Mouse (Mus musculus): Measurements from ENCODE around the gene Pde4d. TPM values are rescaled to one million over a fixed set of nuclear protein-coding genes. Genes with fewer than 3 reads are reported as not detected.
A peak's percentile ranks its signal among the peaks of the same experiment; 100 is the strongest.

The Pde4d gene
- polyA plus RNA-seq, 1 experiment from 2014 or later: 27.9 TPM

- H3K4me1 ChIP-seq (ENCODE audit: control insufficient read depth, insufficient read depth, low read length): no peaks in the 10 kb centered on the region
- 47% methylated on average over 4 of the region's 4 CpGs for WGBS
These were observed 805.9 kb downstream of the Pde4d start for GRCm38 (mm10) chr13:109255634-109256033.

GRCm38 (mm10) chr13:109260220-109260795 lies 810.6 kb downstream of the Pde4d start:
- Histone ChIP-seq H3K9ac (ENCODE audit: low read length) (peak overlapping the region; percentile 80), H3K4me3 (ENCODE audit: low read length) (peak overlapping the region; percentile 63), H3K4me2 (ENCODE audit: low read depth, low read length) (peak overlapping the region; percentile 81), H3K27me3 (ENCODE audit: control insufficient read depth, insufficient read depth, low read length) (no peaks in the 10 kb centered on the region), H3K27ac (ENCODE audit: low read length) (peak overlapping the region; percentile 76), H3K4me1 (ENCODE audit: control insufficient read depth, insufficient read depth, low read length) (peaks cover 5% of the 10 kb centered on the region), H3K36me3 (ENCODE audit: control insufficient read depth, insufficient read depth) (no peaks in the 10 kb centered on the region), H3K9me3 (replicated peaks; ENCODE audit: control insufficient read depth, low read length) (no peaks in the 10 kb centered on the region)
- peak; percentile 80 for ATAC-seq (replicated peaks; ENCODE audit: extremely low read depth, insufficient read depth, low FRiP score)
- under 1% methylated on average over 23 of the region's 23 CpGs for WGBS

More at GRCm38 (mm10) chr13:109255634-109256033, 805.9 kb downstream of the Pde4d start:
- Histone ChIP-seq H3K4me2 (ENCODE audit: low read depth, low read length) (no peak overlapping the region), H3K27me3 (ENCODE audit: control insufficient read depth, insufficient read depth, low read length) (no peaks in the 10 kb centered on the region), H3K4me3 (ENCODE audit: low read length) (no peak overlapping the region), H3K36me3 (ENCODE audit: control insufficient read depth, insufficient read depth) (no peaks in the 10 kb centered on the region), H3K27ac (ENCODE audit: low read length) (no peak overlapping the region), H3K9me3 (replicated peaks; ENCODE audit: control insufficient read depth, low read length) (no peaks in the 10 kb centered on the region), H3K9ac (ENCODE audit: low read length) (no peak overlapping the region)
- no peak for ATAC-seq (replicated peaks; ENCODE audit: extremely low read depth, insufficient read depth, low FRiP score)

- H3K9me3 ChIP-seq (replicated peaks; ENCODE audit: control insufficient read depth, low read length): no peaks in the 10 kb centered on the region
- peak overlapping the region; percentile 80 for H3K9ac ChIP-seq (ENCODE audit: low read length)
- peak overlapping the region; percentile 81 for H3K4me2 ChIP-seq (ENCODE audit: low read depth, low read length)
- no peaks in the 10 kb centered on the region for H3K36me3 ChIP-seq (ENCODE audit: control insufficient read depth, insufficient read depth)
- no peaks in the 10 kb centered on the region for H3K27me3 ChIP-seq (ENCODE audit: control insufficient read depth, insufficient read depth, low read length)
- no peak; the same call in 1 of the 2 replicates for ATAC-seq (replicated peaks; ENCODE audit: extremely low read depth, insufficient read depth, low FRiP score)
- H3K27ac ChIP-seq (ENCODE audit: low read length): peak overlapping the region; percentile 76
- H3K4me1 ChIP-seq (ENCODE audit: control insufficient read depth, insufficient read depth, low read length): peaks cover 5% of the 10 kb centered on the region
- peak overlapping the region; percentile 63 for H3K4me3 ChIP-seq (ENCODE audit: low read length)
- 2% methylated on average over 17 of the region's 17 CpGs for WGBS
These were observed 811.2 kb downstream of the Pde4d start for GRCm38 (mm10) chr13:109260796-109261516.

- peak overlapping the region; percentile 21; the same call in 1 of the 2 replicates for H3K4me3 ChIP-seq (ENCODE audit: low read length)
- peak overlapping the region; percentile 81 for H3K4me2 ChIP-seq (ENCODE audit: low read depth, low read length)
- H3K27ac ChIP-seq (ENCODE audit: low read length): 0 out of 2 replicates have a peak overlapping the region, but pooled peaks have one; percentile 17
- H3K36me3 ChIP-seq (ENCODE audit: control insufficient read depth, insufficient read depth): no peaks in the 10 kb centered on the region
- ATAC-seq (replicated peaks; ENCODE audit: extremely low read depth, insufficient read depth, low FRiP score): no peak
- no peak overlapping the region for H3K9ac ChIP-seq (ENCODE audit: low read length)
- no peaks in the 10 kb centered on the region for H3K9me3 ChIP-seq (replicated peaks; ENCODE audit: control insufficient read depth, low read length)
- WGBS: 21% methylated on average over 5 of the region's 5 CpGs
- peaks cover 5% of the 10 kb centered on the region for H3K4me1 ChIP-seq (ENCODE audit: control insufficient read depth, insufficient read depth, low read length)
- H3K27me3 ChIP-seq (ENCODE audit: control insufficient read depth, insufficient read depth, low read length): no peaks in the 10 kb centered on the region
These were observed 812.0 kb downstream of the Pde4d start for GRCm38 (mm10) chr13:109261642-109262220.

- Histone ChIP-seq H3K9me3 (replicated peaks; ENCODE audit: control insufficient read depth, low read length) (no peaks in the 10 kb centered on the region), H3K27me3 (ENCODE audit: control insufficient read depth, insufficient read depth, low read length) (no peaks in the 10 kb centered on the region), H3K36me3 (ENCODE audit: control insufficient read depth, insufficient read depth) (no peaks in the 10 kb centered on the region), H3K4me2 (ENCODE audit: low read depth, low read length) (peak overlapping the region; percentile 81), H3K9ac (ENCODE audit: low read length) (no peak overlapping the region), H3K4me3 (ENCODE audit: low read length) (no peak overlapping the region), H3K27ac (ENCODE audit: low read length) (peak overlapping the region; percentile 58; the same call in 1 of the 2 replicates), H3K4me1 (ENCODE audit: control insufficient read depth, insufficient read depth, low read length) (peaks cover 5% of the 10 kb centered on the region)
- 59% methylated on average over 5 of the region's 5 CpGs for WGBS
- no peak for ATAC-seq (replicated peaks; ENCODE audit: extremely low read depth, insufficient read depth, low FRiP score)
These were observed 812.8 kb downstream of the Pde4d start for GRCm38 (mm10) chr13:109262501-109262900.

- H3K9ac ChIP-seq (ENCODE audit: low read length): no peak overlapping the region
These were observed 814.1 kb downstream of the Pde4d start for GRCm38 (mm10) chr13:109263833-109264232.

GRCm38 (mm10) chr13:109268253-109268652 lies 818.5 kb downstream of the Pde4d start:
- Histone ChIP-seq H3K9me3 (replicated peaks; ENCODE audit: control insufficient read depth, low read length) (no peaks in the 10 kb centered on the region), H3K27ac (ENCODE audit: low read length) (no peak overlapping the region), H3K4me2 (ENCODE audit: low read depth, low read length) (no peak overlapping the region), H3K9ac (ENCODE audit: low read length) (no peak overlapping the region), H3K36me3 (ENCODE audit: control insufficient read depth, insufficient read depth) (no peaks in the 10 kb centered on the region), H3K27me3 (ENCODE audit: control insufficient read depth, insufficient read depth, low read length) (no peaks in the 10 kb centered on the region), H3K4me1 (ENCODE audit: control insufficient read depth, insufficient read depth, low read length) (no peaks in the 10 kb centered on the region), H3K4me3 (ENCODE audit: low read length) (no peak overlapping the region)
- WGBS: 64% methylated on average over 3 of the region's 3 CpGs
- no peak for ATAC-seq (replicated peaks; ENCODE audit: extremely low read depth, insufficient read depth, low FRiP score)

More at GRCm38 (mm10) chr13:109263833-109264232, 814.1 kb downstream of the Pde4d start:
- Histone ChIP-seq H3K27ac (ENCODE audit: low read length) (no peak overlapping the region), H3K36me3 (ENCODE audit: control insufficient read depth, insufficient read depth) (no peaks in the 10 kb centered on the region), H3K4me2 (ENCODE audit: low read depth, low read length) (no peak overlapping the region), H3K4me3 (ENCODE audit: low read length) (no peak overlapping the region), H3K9me3 (replicated peaks; ENCODE audit: control insufficient read depth, low read length) (no peaks in the 10 kb centered on the region), H3K27me3 (ENCODE audit: control insufficient read depth, insufficient read depth, low read length) (no peaks in the 10 kb centered on the region), H3K4me1 (ENCODE audit: control insufficient read depth, insufficient read depth, low read length) (peaks cover 5% of the 10 kb centered on the region)
- no peak for ATAC-seq (replicated peaks; ENCODE audit: extremely low read depth, insufficient read depth, low FRiP score)

- Histone ChIP-seq H3K4me2 (ENCODE audit: low read depth, low read length) (no peak overlapping the region), H3K4me1 (ENCODE audit: control insufficient read depth, insufficient read depth, low read length) (no peaks in the 10 kb centered on the region), H3K27ac (ENCODE audit: low read length) (no peak overlapping the region), H3K9ac (ENCODE audit: low read length) (no peak overlapping the region), H3K9me3 (replicated peaks; ENCODE audit: control insufficient read depth, low read length) (no peaks in the 10 kb centered on the region), H3K36me3 (ENCODE audit: control insufficient read depth, insufficient read depth) (no peaks in the 10 kb centered on the region), H3K27me3 (ENCODE audit: control insufficient read depth, insufficient read depth, low read length) (no peaks in the 10 kb centered on the region), H3K4me3 (ENCODE audit: low read length) (no peak overlapping the region)
- ATAC-seq (replicated peaks; ENCODE audit: extremely low read depth, insufficient read depth, low FRiP score): no peak
- 91% methylated on average over 4 of the region's 4 CpGs for WGBS
These were observed 819.0 kb downstream of the Pde4d start for GRCm38 (mm10) chr13:109268659-109269322.
